Mouse (Mus musculus) heart, adult 2 months (tissue): ENCODE results near the gene 1110059G10Rik.

Experiments used
- CTCF ChIP-seq: fragments of 200-600 bp; IDR thresholded peaks from 2 replicates; pipeline ENCODE4 v1.8.1; 2022; ENCODE audit warnings: antibody characterized with exemption, mild to moderate bottlenecking, moderate library complexity
- EP300 ChIP-seq: fragments of 200-500 bp; IDR thresholded peaks from 2 replicates; pipeline ENCODE4 v1.6.1; 2011; ENCODE audit warnings: low read depth, low read length, control low read depth; ENCODE audit not compliant: insufficient read depth
- POLR2A ChIP-seq: fragments of 200-500 bp; IDR thresholded peaks from 2 replicates; pipeline ENCODE4 v1.6.1; 2011; ENCODE audit warnings: mild to moderate bottlenecking, low read depth, low read length, control low read depth; ENCODE audit not compliant: insufficient read depth

- TF ChIP-seq POLR2A (no peak), CTCF (no peak), EP300 (no peak)
Measured at GRCm38 (mm10) chr9:122999193-122999586, 48.4 kb upstream of the 1110059G10Rik start.
